Mouse (Mus musculus): Measurements from ENCODE around the gene Cmss1. TPM values are rescaled to one million over a fixed set of nuclear protein-coding genes. Genes with fewer than 3 reads are reported as not detected.
A peak's percentile ranks its signal among the peaks of the same experiment; 100 is the strongest.

The Cmss1 gene
- total and polyA plus RNA-seq, 2 experiments, result 3.1 to 7.8 TPM

GRCm38 (mm10) chr16:57502761-57503160 is 103.9 kb downstream of the Cmss1 start:
- no peak overlapping the region for H3K4me3 ChIP-seq (ENCODE audit: insufficient read depth, low read depth, low read length)
- WGBS, result 73% methylated on average over 5 of the region's 5 CpGs
- H3K27me3 ChIP-seq (ENCODE audit: control insufficient read depth, insufficient read depth, low read length), result no peaks in the 10 kb centered on the region
- no peaks in the 10 kb centered on the region for H3K79me2 ChIP-seq (ENCODE audit: control insufficient read depth, insufficient read depth, low read length)
- H3K27ac ChIP-seq (replicated peaks; ENCODE audit: insufficient read depth, low read depth, low read length), result no peak overlapping the region
- no peaks in the 10 kb centered on the region for H3K36me3 ChIP-seq (ENCODE audit: control insufficient read depth, insufficient read depth, low read length)
- H3K9ac ChIP-seq (ENCODE audit: low read depth, low read length), result no peak overlapping the region
- no peaks in the 10 kb centered on the region for H3K4me1 ChIP-seq (ENCODE audit: control insufficient read depth, insufficient read depth, low read length)
- no peak for DNase-seq (ENCODE audit: extremely low read depth, low read depth, low spot score)
- no peak for TF ChIP-seq POLR2A (IDR thresholded peaks at IDR 0.05; ENCODE audit: extremely low read depth, insufficient read depth, low read length)
- no peak for TF ChIP-seq CTCF (IDR thresholded peaks at IDR 0.05; ENCODE audit: low read depth, low read length)

- Histone ChIP-seq H3K79me2 (ENCODE audit: control insufficient read depth, insufficient read depth, low read length) (no peaks in the 10 kb centered on the region), H3K36me3 (ENCODE audit: control insufficient read depth, insufficient read depth, low read length) (no peaks in the 10 kb centered on the region), H3K4me1 (ENCODE audit: control insufficient read depth, insufficient read depth, low read length) (no peaks in the 10 kb centered on the region), H3K27ac (replicated peaks; ENCODE audit: insufficient read depth, low read depth, low read length) (no peak overlapping the region), H3K4me3 (ENCODE audit: insufficient read depth, low read depth, low read length) (no peak overlapping the region), H3K27me3 (ENCODE audit: control insufficient read depth, insufficient read depth, low read length) (no peaks in the 10 kb centered on the region), H3K9ac (ENCODE audit: low read depth, low read length) (no peak overlapping the region)
- TF ChIP-seq CTCF (IDR thresholded peaks at IDR 0.05; ENCODE audit: low read depth, low read length) (no peak), POLR2A (IDR thresholded peaks at IDR 0.05; ENCODE audit: extremely low read depth, insufficient read depth, low read length) (no peak)
- 65% methylated on average over 2 of the region's 2 CpGs for WGBS
- peak; percentile 49 for DNase-seq (ENCODE audit: extremely low read depth, low read depth, low spot score)
Observed at GRCm38 (mm10) chr16:57502230-57502629, 104.4 kb downstream of the Cmss1 start.

DNA sequence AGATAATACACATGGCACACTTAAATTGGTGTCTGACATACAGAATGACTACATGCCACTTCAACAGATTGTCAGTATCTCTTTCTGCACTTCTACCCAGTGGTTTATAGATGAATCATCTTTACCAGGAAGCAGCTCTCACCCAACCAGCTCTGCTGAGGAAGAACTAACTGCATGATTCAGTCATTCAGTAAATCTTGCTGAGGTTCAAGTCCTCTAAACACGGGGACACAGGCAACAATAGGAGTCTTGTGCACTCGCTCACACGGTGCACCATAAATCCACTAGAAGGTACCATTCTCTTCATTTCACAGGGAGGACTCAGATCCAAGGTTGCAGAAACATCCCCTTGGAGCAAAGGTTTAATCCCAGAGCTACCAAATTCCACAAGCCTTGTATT is 105.8 kb downstream of the Cmss1 start:
- peak; percentile 18 for DNase-seq (ENCODE audit: extremely low read depth, low read depth, low spot score)
- no peaks in the 10 kb centered on the region for H3K27me3 ChIP-seq (ENCODE audit: control insufficient read depth, insufficient read depth, low read length)
- H3K79me2 ChIP-seq (ENCODE audit: control insufficient read depth, insufficient read depth, low read length), result no peaks in the 10 kb centered on the region
- H3K36me3 ChIP-seq (ENCODE audit: control insufficient read depth, insufficient read depth, low read length), result no peaks in the 10 kb centered on the region
- H3K4me1 ChIP-seq (ENCODE audit: control insufficient read depth, insufficient read depth, low read length), result no peaks in the 10 kb centered on the region
- H3K27ac ChIP-seq (replicated peaks; ENCODE audit: insufficient read depth, low read depth, low read length), result no peak overlapping the region
- no peak overlapping the region for H3K4me3 ChIP-seq (ENCODE audit: insufficient read depth, low read depth, low read length)
- no peak overlapping the region for H3K9ac ChIP-seq (ENCODE audit: low read depth, low read length)
- TF ChIP-seq CTCF (IDR thresholded peaks at IDR 0.05; ENCODE audit: low read depth, low read length), result no peak
- TF ChIP-seq POLR2A (IDR thresholded peaks at IDR 0.05; ENCODE audit: extremely low read depth, insufficient read depth, low read length), result no peak
- 78% methylated on average over 3 of the region's 3 CpGs for WGBS

DNA sequence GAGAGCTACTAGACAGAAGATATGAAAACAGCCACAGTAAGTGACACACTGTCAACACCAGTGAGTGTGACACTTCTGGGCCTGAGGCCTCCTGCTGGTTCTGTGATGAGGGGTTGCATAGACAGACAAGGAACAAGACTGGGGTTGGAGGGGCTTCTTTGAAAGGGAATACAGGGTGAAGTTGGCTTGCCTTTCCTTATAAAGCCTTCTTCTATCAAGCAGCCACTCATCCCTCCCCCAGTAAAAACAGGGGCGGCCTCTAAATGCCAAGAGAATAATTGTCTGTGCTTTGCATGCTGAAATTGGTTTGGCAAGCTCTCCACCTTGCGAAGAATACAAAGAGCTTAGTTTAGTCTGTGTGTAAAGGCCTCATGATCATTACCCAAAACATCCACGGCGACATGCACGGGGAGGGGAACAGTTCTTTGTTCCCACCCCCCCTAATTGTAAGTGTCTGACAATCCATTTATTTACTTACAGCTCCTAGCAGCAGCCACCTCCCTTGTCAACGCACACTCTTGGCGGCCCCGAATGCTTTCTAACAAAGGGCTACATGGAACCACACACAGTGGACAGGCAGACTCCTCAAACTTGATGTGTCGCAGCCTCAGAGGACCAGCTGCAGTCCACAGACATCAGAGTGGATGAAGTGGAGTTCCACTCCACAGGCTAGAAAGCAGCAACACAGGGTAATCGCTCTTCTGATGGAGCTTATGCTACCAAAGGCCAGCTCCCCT is 110.1 kb downstream of the Cmss1 start:
- no peak for TF ChIP-seq CTCF (IDR thresholded peaks at IDR 0.05; ENCODE audit: low read depth, low read length)
- no peak for TF ChIP-seq POLR2A (IDR thresholded peaks at IDR 0.05; ENCODE audit: extremely low read depth, insufficient read depth, low read length)
- H3K79me2 ChIP-seq (ENCODE audit: control insufficient read depth, insufficient read depth, low read length), result no peaks in the 10 kb centered on the region
- H3K4me1 ChIP-seq (ENCODE audit: control insufficient read depth, insufficient read depth, low read length), result no peaks in the 10 kb centered on the region
- no peaks in the 10 kb centered on the region for H3K36me3 ChIP-seq (ENCODE audit: control insufficient read depth, insufficient read depth, low read length)
- WGBS, result 90% methylated on average over 10 of the region's 10 CpGs
- no peak overlapping the region for H3K9ac ChIP-seq (ENCODE audit: low read depth, low read length)
- H3K27ac ChIP-seq (replicated peaks; ENCODE audit: insufficient read depth, low read depth, low read length), result no peak overlapping the region
- no peak overlapping the region for H3K4me3 ChIP-seq (ENCODE audit: insufficient read depth, low read depth, low read length)
- no peak for DNase-seq (ENCODE audit: extremely low read depth, low read depth, low spot score)
- no peaks in the 10 kb centered on the region for H3K27me3 ChIP-seq (ENCODE audit: control insufficient read depth, insufficient read depth, low read length)

- no peak for DNase-seq (ENCODE audit: extremely low read depth, low read depth, low spot score)
- Histone ChIP-seq H3K27me3 (ENCODE audit: control insufficient read depth, insufficient read depth, low read length) (no peaks in the 10 kb centered on the region), H3K4me3 (ENCODE audit: insufficient read depth, low read depth, low read length) (no peak overlapping the region), H3K79me2 (ENCODE audit: control insufficient read depth, insufficient read depth, low read length) (no peaks in the 10 kb centered on the region), H3K36me3 (ENCODE audit: control insufficient read depth, insufficient read depth, low read length) (no peaks in the 10 kb centered on the region), H3K4me1 (ENCODE audit: control insufficient read depth, insufficient read depth, low read length) (no peaks in the 10 kb centered on the region), H3K9ac (ENCODE audit: low read depth, low read length) (no peak overlapping the region), H3K27ac (replicated peaks; ENCODE audit: insufficient read depth, low read depth, low read length) (no peak overlapping the region)
- 76% methylated on average over 10 of the region's 10 CpGs for WGBS
- no peak for TF ChIP-seq CTCF (IDR thresholded peaks at IDR 0.05; ENCODE audit: low read depth, low read length)
- TF ChIP-seq POLR2A (IDR thresholded peaks at IDR 0.05; ENCODE audit: extremely low read depth, insufficient read depth, low read length), result no peak
Observed at GRCm38 (mm10) chr16:57495476-57496203, 111.0 kb downstream of the Cmss1 start.

- H3K79me2 ChIP-seq (ENCODE audit: control insufficient read depth, insufficient read depth, low read length), result no peaks in the 10 kb centered on the region
- no peak overlapping the region for H3K9ac ChIP-seq (ENCODE audit: low read depth, low read length)
- TF ChIP-seq POLR2A (IDR thresholded peaks at IDR 0.05; ENCODE audit: extremely low read depth, insufficient read depth, low read length) (no peak), CTCF (IDR thresholded peaks at IDR 0.05; ENCODE audit: low read depth, low read length) (no peak)
- no peaks in the 10 kb centered on the region for H3K27me3 ChIP-seq (ENCODE audit: control insufficient read depth, insufficient read depth, low read length)
- H3K4me3 ChIP-seq (ENCODE audit: insufficient read depth, low read depth, low read length), result no peak overlapping the region
- no peak overlapping the region for H3K27ac ChIP-seq (replicated peaks; ENCODE audit: insufficient read depth, low read depth, low read length)
- no peak for DNase-seq (ENCODE audit: extremely low read depth, low read depth, low spot score)
- no peaks in the 10 kb centered on the region for H3K36me3 ChIP-seq (ENCODE audit: control insufficient read depth, insufficient read depth, low read length)
- H3K4me1 ChIP-seq (ENCODE audit: control insufficient read depth, insufficient read depth, low read length), result no peaks in the 10 kb centered on the region
- 94% methylated on average over 4 of the region's 4 CpGs for WGBS
Observed at GRCm38 (mm10) chr16:57491853-57492252, 114.8 kb downstream of the Cmss1 start.
